Mouse (Mus musculus) heart, adult 2 months (tissue): Measurements from ENCODE around the gene Bloc1s6. TPM values are rescaled to one million over a fixed set of nuclear protein-coding genes. Genes with fewer than 3 reads are reported as not detected.
A peak's percentile ranks its signal among the peaks of the same experiment; 100 is the strongest.

Experiments used
- DNase-seq, 2 experiments: peaks; one replicate each; pipeline ENCODE4 v3.0.0; 2021
- H3K27ac ChIP-seq: fragments of 200-600 bp; 2 replicates; pipeline ENCODE4 v1.8.1; 2022
- H3K27me3 ChIP-seq: fragments of 200-500 bp; 2 replicates; pipeline ENCODE4 v1.6.1; 2012; ENCODE audit warnings: mild to moderate bottlenecking, low read length, inconsistent platforms, mixed read lengths; ENCODE audit not compliant: control insufficient read depth, insufficient read depth
- H3K36me3 ChIP-seq: fragments of 200-500 bp; 2 replicates; pipeline ENCODE4 v1.6.1; 2012; ENCODE audit warnings: low read length, inconsistent platforms; ENCODE audit not compliant: control insufficient read depth, insufficient read depth
- H3K4me1 ChIP-seq: fragments of 200-500 bp; 2 replicates; pipeline ENCODE4 v1.6.1; 2011; ENCODE audit warnings: low read length; ENCODE audit not compliant: control insufficient read depth, insufficient read depth
- H3K4me3 ChIP-seq: fragments of 200-600 bp; 2 replicates; pipeline ENCODE4 v1.8.1; 2022
- H3K79me2 ChIP-seq: fragments of 200-500 bp; replicated peaks from 2 replicates; pipeline ENCODE4 v1.6.1; 2012; ENCODE audit warnings: mild to moderate bottlenecking, inconsistent platforms, low read length, moderate library complexity, mixed read lengths; ENCODE audit not compliant: control insufficient read depth, insufficient read depth
- H3K9ac ChIP-seq: fragments of 200-500 bp; 2 replicates; pipeline ENCODE4 v1.6.1; 2012; ENCODE audit warnings: low read depth, mild to moderate bottlenecking, control low read depth, inconsistent platforms, low read length, mixed read lengths
- CTCF ChIP-seq: fragments of 200-600 bp; IDR thresholded peaks from 2 replicates; pipeline ENCODE4 v1.8.1; 2022; ENCODE audit warnings: antibody characterized with exemption, mild to moderate bottlenecking, moderate library complexity
- EP300 ChIP-seq: fragments of 200-500 bp; IDR thresholded peaks from 2 replicates; pipeline ENCODE4 v1.6.1; 2011; ENCODE audit warnings: low read depth, low read length, control low read depth; ENCODE audit not compliant: insufficient read depth
- POLR2A ChIP-seq: fragments of 200-500 bp; IDR thresholded peaks from 2 replicates; pipeline ENCODE4 v1.6.1; 2011; ENCODE audit warnings: mild to moderate bottlenecking, low read depth, low read length, control low read depth; ENCODE audit not compliant: insufficient read depth
- WGBS: fragments of 180-500 bp; shearing (Covaris S2); methylation state at CpG from one replicate; pipeline ENCODE4 v1.1.7; 2018; 5-methylcytosine and 5-hydroxymethylcytosine counted together
- intact Hi-C: fragments of 180-260 bp; cut with DNase I; formaldehyde crosslinking; loops from one replicate; pipeline ENCODE4 v1.15.1; 2025
- long read RNA-seq: library from polyadenylated mRNA; stranded (forward); transcript quantifications from one replicate; pipeline ENCODE4 v2.0.0, GENCODE M21; 2021
- polyA plus RNA-seq: library from polyadenylated mRNA; depleted of rRNA; stranded (reverse); fragments of >200 nt; gene quantifications from 2 replicates; pipeline ENCODE4 v1.2.3, GENCODE M21; 2012; rRNA removed
- total RNA-seq, 2 experiments: library from RNA; stranded (reverse); gene quantifications; 2 replicates each; pipeline ENCODE4 v1.2.3; 2021

Gene Bloc1s6
- total RNA-seq: 10 to 100 TPM; 26.7 to 29.9 TPM
- 26.0 and 44.2 TPM in 2 replicates for polyA plus RNA-seq
- long read RNA-seq, transcript Bloc1s6-201 (5 exons, 3,484 nt): major isoform, 49 of 57 reads
- long read RNA-seq, partial matches to known transcripts: 2 of 57 reads
- long read RNA-seq, other reads (novel, unspliced or antisense): 4 of 57 reads

- intact Hi-C loops: loop anchor here (1.0 kb wide), 1 partner anchor 36 kb away; the partner anchor contains the start of gene Slc30a4
- Histone ChIP-seq H3K36me3 (peaks cover 6% of the 10 kb centered on the region), H3K9ac (peak within 1 kb of the TSS; percentile 100), H3K4me1 (peaks cover 3% of the 10 kb centered on the region), H3K79me2 (peaks cover 5% of the 10 kb centered on the region; the same call in 1 of the 2 replicates), H3K27me3 (peaks cover 2% of the 10 kb centered on the region; the same call in 1 of the 2 replicates), H3K4me3 (peak within 1 kb of the TSS; percentile 82), H3K27ac (peak within 1 kb of the TSS; percentile 97)
- TF ChIP-seq EP300 (0 out of 2 replicates have a peak, but pooled peaks have one; percentile 34), CTCF (no peak), POLR2A (peak; percentile 88)
- 1% methylated on average over 55 of the region's 59 CpGs for WGBS
- DNase-seq: peak; percentile 91 to 92
Measured at GRCm38 (mm10) chr2:122737894-122738830, at the start of gene Bloc1s6. TSS of gene Bloc1s6 (plus strand) at chr2:122738503.

DNA sequence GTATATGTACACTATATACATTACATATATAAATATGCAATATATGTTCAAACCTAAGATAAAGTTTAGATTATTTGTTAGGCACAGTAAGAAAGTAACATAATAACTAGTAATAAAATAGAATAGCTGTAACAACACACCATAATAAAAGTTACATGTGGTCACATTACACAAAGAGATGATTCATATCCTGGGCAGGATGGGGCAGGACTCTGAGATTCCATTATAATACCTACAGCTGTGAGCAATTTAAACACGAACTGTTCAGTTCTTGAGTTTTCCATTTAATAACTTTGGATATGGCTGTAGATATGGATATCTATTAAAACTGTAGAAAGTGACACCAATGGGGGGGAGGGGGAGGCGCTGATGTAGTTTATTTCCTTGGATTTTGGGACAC is 40.8 kb upstream of the Bloc1s6 start:
- TF ChIP-seq CTCF (no peak), EP300 (no peak), POLR2A (no peak)
- Histone ChIP-seq H3K27ac (no peak overlapping the region), H3K4me3 (no peak overlapping the region), H3K79me2 (no peaks in the 10 kb centered on the region), H3K36me3 (peaks cover 9% of the 10 kb centered on the region), H3K4me1 (peaks cover 2% of the 10 kb centered on the region), H3K9ac (no peak overlapping the region), H3K27me3 (no peaks in the 10 kb centered on the region)
- intact Hi-C loops: no loop called here
- WGBS: 57% methylated on average over 2 of the region's 2 CpGs
- DNase-seq: no peak

GRCm38 (mm10) chr2:122701012-122701411 is 37.3 kb upstream of the Bloc1s6 start:
- no peaks in the 10 kb centered on the region for H3K27me3 ChIP-seq
- WGBS: 73% methylated on average over 8 of the region's 8 CpGs
- peaks cover 2% of the 10 kb centered on the region for H3K4me1 ChIP-seq
- H3K9ac ChIP-seq: no peak overlapping the region
- H3K27ac ChIP-seq: no peak overlapping the region
- H3K79me2 ChIP-seq: no peaks in the 10 kb centered on the region
- H3K4me3 ChIP-seq: peak overlapping the region; percentile 89
- TF ChIP-seq POLR2A (no peak), CTCF (no peak), EP300 (no peak)
- peaks cover 9% of the 10 kb centered on the region for H3K36me3 ChIP-seq
- intact Hi-C loops: no loop called here
- no peak for DNase-seq

DNA sequence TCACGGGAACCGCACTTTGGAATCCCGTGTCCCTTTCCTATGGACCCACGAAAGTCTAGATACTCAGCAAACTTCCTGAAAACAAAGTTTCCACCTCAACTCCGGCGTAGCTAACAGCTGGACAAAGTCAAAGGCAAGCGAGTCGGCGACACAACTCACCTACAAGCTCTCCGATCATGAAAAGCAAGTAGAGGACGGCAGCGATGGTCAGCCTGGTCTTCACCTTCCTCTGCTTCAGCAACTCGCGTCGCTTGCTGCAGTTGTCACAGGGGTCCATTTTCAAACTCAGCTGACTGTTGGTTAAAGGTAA is 36.5 kb upstream of the Bloc1s6 start:
- WGBS: under 1% methylated on average over 15 of the region's 15 CpGs
- no peak for DNase-seq
- H3K79me2 ChIP-seq: no peaks in the 10 kb centered on the region
- H3K27me3 ChIP-seq: no peaks in the 10 kb centered on the region
- TF ChIP-seq CTCF: no peak
- TF ChIP-seq POLR2A: no peak
- TF ChIP-seq EP300: no peak
- peak overlapping the region; percentile 89 for H3K4me3 ChIP-seq
- H3K36me3 ChIP-seq: peaks cover 9% of the 10 kb centered on the region
- peak overlapping the region; percentile 73 for H3K9ac ChIP-seq
- intact Hi-C loops: loop anchor here (1.0 to 2.0 kb wide), 3 partner anchors 36 to 71 kb away; partner anchors contain the start of gene Bloc1s6
- H3K4me1 ChIP-seq: peaks cover 2% of the 10 kb centered on the region
- peak overlapping the region; percentile 71 for H3K27ac ChIP-seq

DNA sequence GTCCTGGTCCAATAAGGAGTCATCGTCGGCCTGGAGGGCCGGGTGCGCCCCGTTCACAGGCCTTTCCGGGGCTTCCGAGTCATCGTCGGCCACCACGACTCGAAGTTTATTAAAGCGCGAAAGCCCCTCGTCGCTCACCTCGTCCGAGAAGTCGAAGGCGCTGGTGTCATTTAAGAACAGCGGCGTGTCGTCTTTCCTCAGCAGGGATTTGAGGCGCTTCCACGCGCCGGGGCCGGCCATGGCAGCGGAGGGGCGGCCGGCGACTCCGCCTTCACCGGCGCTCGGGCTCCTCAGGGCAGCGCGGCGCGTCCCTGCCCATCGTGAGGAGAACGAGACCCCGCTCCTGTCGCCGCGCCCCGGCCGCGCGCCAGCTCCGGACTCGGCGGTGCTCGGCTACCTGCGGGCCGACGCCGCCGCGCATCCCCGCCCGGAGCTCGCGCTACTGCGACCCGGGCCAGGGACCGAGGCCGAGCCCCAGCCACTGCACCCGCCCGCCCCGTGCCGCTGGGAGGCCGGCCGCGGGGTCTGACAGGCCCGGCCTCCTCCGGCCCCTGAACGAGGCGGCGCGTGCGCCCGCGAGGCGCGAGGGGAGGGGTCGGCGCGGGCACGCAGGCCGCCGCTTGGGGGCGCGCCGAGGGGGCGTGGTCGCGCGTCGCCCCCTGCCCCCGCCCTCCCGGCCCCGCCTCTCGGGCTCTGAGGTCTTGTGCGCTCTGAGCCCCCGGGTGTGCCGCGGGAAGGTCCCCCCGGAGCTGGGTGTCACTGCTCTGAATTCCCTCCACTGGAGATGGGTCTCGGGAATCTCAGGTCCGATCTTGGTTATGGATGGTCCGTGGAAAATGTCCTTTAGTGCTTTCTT is 35.9 kb upstream of the Bloc1s6 start, which contains the start of gene Slc30a4:
Gene Slc30a4 (minus strand): TSS at position 483 of the 856 bp plus-strand sequence.
- peak; percentile 87 to 90 for DNase-seq
- Histone ChIP-seq H3K4me3 (peak within 1 kb of the TSS; percentile 89), H3K36me3 (peaks cover 9% of the 10 kb centered on the region), H3K79me2 (no peaks in the 10 kb centered on the region), H3K4me1 (peaks cover 2% of the 10 kb centered on the region), H3K9ac (peak within 1 kb of the TSS; percentile 73), H3K27ac (peak within 1 kb of the TSS; percentile 71), H3K27me3 (no peaks in the 10 kb centered on the region)
- WGBS: under 1% methylated on average over 105 of the region's 111 CpGs
- intact Hi-C loops: loop anchor here (1.0 to 2.0 kb wide), 3 partner anchors 36 to 72 kb away; partner anchors contain the start of gene Bloc1s6
- TF ChIP-seq POLR2A (no peak), CTCF (peak; percentile 23)
